Mouse (Mus musculus) erythroblast, embryonic 14.5 days (primary cell): Measurements from ENCODE around the gene 9230104L09Rik.

Experiments
- GATA1 ChIP-seq: IDR thresholded peaks from 2 replicates; pipeline ENCODE4 v1.6.1; 2012; ENCODE audit warnings: low read length, inconsistent platforms, mixed read lengths
- TAL1 ChIP-seq: IDR thresholded peaks from 3 replicates; pipeline ENCODE4 v1.6.1; 2012; ENCODE audit warnings: low read length, inconsistent platforms, mixed read lengths

- TF ChIP-seq GATA1 (no peak), TAL1 (no peak)
Measured at GRCm38 (mm10) chr2:148878641-148879130, 13.8 kb upstream of the 9230104L09Rik start.
